Mouse (Mus musculus) lung, postnatal 14 days (tissue): ENCODE results near the gene Kansl1.

Source experiments
- DNase-seq: peaks from one replicate; pipeline ENCODE4 v3.0.0; 2021

Gene Kansl1

DNA sequence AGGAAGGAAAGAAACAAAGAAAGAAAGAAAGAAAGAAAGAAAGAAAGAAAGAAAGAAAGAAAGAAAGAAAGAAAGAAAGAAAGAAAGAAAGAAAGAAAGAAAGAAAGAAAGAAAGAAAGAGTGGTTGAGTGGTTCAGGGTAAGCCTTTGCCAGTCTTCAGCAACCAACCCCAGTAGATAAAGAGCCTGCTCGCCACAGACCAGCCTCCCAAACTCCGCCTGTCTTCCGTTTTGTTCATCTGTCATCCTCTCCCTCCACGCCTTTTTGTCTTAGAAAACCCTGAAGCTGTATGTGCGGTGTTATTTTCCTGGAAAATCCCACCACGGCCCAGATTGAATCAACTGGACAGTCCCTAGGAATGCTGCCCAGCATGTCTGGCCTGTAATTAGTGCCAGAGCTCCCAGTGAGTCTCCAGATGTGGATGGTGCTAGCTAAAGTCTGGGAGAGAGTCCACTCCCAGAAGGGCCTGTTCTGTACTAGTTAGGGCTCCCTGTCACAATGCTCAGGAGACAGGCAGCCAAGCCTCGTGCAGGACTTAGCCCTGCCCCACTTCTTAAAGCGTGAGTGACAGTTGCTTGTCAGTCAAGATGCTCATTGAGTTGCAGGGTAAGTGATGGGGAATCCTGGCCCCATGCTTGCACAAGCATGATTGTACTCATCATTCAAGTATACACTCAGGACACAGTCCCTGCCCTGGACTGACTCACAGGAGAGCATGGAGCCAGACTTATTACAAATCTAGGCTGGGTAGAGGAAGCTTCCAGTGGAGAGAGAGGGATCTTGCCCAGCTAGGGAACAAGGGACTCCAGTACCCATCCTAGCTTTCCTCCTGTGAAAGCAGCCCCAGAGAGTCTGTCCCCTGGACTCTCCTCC, 165.3 kb downstream of the Kansl1 start:
- DNase-seq: no peak

- DNase-seq: no peak
These were observed 166.0 kb downstream of the Kansl1 start for GRCm38 (mm10) chr11:104302628-104303027.

DNA sequence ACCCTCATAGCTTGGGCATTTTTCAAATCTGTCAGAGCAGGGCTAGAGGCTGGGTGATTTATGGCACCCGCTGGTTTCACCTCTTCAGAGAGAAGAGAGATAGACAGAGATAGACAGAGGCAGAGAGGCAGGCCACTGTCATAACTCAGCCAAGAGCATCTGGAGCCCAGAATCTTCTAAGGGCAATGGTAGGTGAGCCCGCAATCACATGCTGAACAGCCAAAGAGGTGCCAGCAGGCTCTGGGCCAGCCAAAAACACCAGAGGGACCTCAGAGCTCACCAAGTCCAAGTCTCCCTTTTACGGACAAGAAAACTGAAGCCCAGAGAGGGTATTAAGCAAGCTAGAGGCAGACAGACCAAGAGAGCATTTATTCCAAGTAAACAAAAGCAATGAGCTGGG, 171.0 kb downstream of the Kansl1 start:
- no peak for DNase-seq

- no peak for DNase-seq
These were observed 173.0 kb downstream of the Kansl1 start for GRCm38 (mm10) chr11:104295656-104296055.

DNA sequence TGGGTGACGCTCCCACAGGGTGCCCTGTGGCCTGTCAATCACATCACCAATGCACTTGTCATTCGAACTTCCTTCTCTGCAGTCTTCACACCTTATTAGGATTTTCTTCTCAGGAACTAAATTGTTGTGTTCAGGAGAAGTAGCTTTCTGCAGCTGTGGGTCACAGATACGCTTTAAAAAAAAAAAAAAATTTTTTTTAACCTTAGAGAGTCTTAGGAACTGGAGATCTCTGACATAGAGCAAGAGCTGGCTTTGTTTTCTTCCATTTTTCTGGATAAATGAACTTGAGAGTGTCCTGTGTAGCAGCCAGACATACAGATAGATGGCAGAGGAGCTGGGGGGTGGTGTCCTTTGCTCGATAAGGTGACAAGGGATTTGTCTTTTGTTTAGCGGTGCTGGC, 173.5 kb downstream of the Kansl1 start:
- no peak for DNase-seq

GRCm38 (mm10) chr11:104293241-104293640, 175.4 kb downstream of the Kansl1 start:
- DNase-seq: no peak

DNA sequence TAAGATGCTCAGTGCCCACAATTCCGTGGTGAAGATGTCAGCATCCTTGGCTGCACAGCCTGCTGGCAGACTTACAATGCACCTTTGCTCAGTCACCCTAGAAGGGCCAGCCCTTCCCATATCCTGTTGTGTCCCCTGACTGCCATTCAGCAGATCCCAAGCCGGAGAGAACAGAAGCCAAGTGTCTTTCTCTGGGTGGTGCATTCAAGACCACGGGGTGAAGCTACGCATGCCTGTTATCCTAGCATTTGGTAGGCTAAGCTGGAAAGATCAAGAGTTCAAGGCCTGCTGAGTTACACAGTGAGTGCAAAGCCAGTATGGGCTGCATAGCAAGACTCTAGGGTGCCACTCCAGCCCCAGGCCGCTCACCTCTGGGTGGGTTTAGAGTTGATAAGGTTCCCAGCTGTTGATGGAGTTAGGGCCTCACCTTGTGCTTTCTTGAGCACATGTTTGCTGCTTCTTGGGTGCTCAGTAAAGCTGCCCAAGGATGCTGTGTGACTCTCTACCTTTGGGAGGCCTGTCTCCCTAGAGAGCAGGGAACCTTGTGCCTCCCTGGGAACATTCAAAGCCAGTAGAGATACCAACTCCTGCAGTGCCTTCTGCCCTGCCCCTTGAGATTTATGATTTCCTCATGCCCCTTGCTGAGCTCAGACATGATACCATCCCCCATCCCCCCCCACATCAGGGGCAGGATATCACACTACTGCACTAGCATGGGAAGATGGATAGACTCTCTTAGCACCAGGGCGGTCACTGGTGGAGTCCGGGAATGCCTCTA, 176.0 kb downstream of the Kansl1 start:
- no peak for DNase-seq

GRCm38 (mm10) chr11:104289199-104290031, 179.2 kb downstream of the Kansl1 start:
- peak; percentile 69 for DNase-seq

- DNase-seq: no peak
These were observed 179.8 kb downstream of the Kansl1 start for GRCm38 (mm10) chr11:104288835-104289198.

DNA sequence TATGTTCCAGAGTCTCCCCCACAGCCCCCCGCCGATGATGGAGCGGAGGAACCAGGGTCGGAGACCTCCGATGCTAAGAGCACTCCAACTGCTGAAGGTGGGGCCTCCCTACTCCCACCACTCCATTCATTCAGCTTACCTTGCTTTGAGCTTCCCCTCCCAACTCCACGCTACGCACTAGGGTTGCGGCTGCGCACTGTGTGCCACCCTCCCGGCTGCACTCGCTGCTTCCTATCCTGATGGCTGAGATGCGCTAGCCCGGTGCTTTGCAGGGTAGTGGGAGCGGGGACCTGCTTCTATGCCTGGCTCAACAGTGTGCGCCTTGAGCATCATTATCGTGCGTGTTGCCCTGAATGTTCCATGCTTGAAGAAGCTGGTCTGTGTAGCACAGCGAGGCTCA, 181.5 kb downstream of the Kansl1 start:
- DNase-seq: no peak
